Mouse (Mus musculus) thymus, adult 2 months (tissue): ENCODE measurements around the gene Wfdc21.

Source experiments
- CTCF ChIP-seq: fragments of 200-500 bp; IDR thresholded peaks from 2 replicates; pipeline ENCODE4 v1.5.1; 2012; ENCODE audit warnings: mild to moderate bottlenecking, control low read depth, low read length, moderate library complexity, borderline replicate concordance; ENCODE audit not compliant: control insufficient read depth, poor library complexity, insufficient read depth; ENCODE audit errors: extremely low read depth
- POLR2A ChIP-seq: fragments of 200-500 bp; IDR thresholded peaks from 2 replicates; pipeline ENCODE4 v1.6.1; 2012; ENCODE audit warnings: mild to moderate bottlenecking, low read length, control low read depth, moderate library complexity; ENCODE audit not compliant: control insufficient read depth, poor library complexity, insufficient read depth; ENCODE audit errors: extremely low read depth

DNA sequence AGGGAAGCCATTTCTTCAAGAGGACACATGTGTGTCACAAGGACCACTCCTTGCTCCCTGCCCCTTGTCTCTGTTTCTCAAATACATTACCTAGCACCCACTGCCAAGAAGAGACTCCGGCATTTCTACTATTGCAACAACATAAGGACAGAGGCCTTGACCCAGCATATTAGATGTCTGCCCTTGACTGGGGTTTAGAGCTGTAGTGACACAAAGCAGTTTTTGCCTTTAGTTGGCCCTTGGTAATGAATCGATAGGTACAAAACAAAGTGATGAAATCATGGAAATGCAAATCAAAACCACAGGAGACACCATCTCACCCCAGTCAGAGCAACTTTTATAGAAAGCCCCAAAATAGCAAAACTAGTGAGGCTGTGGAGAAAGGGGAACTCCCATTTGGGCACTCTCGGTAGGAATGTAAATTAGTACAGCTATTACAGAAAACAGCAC is 9.6 kb upstream of the Wfdc21 start:
- TF ChIP-seq POLR2A (no peak), CTCF (no peak)
